Mouse (Mus musculus) right cerebral cortex, postnatal 25 days (tissue): Measurements from ENCODE around the gene Mfsd13b.
"Not testable (repeated sequence)": the region's sequence is repeated elsewhere in the genome, so short reads cannot be mapped to it uniquely, and the experiment has no call there.

ENCODE experiments used
- DNase-seq: peaks from one replicate; pipeline ENCODE4 v3.0.0; 2022

Gene Mfsd13b

DNA sequence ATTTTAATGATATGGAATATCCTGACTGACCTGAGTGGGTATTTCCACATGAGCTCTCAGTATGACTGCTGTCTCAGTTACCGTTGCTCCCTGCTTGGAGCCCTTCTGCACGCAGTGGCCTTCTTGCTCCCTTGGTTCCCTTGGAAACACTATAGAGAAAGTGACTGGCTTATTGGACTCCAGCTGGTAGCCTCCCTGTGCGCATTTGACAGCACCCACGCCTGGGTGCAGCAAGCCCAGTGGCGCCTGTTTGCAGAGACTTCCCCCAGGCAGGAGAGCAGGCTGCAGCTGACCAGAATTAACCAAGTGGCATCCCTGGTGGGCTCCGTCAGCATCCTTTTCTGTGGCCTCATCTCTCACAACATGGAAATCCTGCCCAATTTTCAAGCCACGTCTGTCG lies 8.9 kb downstream of the Mfsd13b start:
- DNase-seq, result no peak

- no peak for DNase-seq
Measured at GRCm38 (mm10) chr7:120999021-120999530, 16.8 kb downstream of the Mfsd13b start.

GRCm38 (mm10) chr7:121000065-121000822 lies 17.9 kb downstream of the Mfsd13b start:
- no peak for DNase-seq

DNA sequence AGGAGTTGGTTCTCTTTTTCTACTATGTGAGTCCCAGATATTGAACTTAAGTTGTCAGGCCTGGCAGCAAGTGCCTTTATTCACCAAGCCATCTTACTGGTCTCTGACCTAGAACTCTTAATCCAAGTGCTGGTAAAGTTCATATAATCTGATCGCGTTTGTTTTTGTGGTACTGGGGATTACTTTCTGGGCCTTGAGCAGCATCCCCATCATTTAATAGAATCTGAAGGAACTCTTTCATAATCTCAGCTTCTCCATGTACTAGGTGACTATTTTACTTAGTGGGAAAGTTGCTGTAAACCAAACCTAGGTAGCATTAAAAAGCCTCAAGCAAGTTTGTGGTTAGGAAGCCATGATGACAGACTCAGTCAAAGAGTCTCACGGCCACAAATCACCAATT lies 19.6 kb downstream of the Mfsd13b start:
- DNase-seq, result no peak

- no peak for DNase-seq
Measured at GRCm38 (mm10) chr7:121002407-121002928, 20.2 kb downstream of the Mfsd13b start.

DNA sequence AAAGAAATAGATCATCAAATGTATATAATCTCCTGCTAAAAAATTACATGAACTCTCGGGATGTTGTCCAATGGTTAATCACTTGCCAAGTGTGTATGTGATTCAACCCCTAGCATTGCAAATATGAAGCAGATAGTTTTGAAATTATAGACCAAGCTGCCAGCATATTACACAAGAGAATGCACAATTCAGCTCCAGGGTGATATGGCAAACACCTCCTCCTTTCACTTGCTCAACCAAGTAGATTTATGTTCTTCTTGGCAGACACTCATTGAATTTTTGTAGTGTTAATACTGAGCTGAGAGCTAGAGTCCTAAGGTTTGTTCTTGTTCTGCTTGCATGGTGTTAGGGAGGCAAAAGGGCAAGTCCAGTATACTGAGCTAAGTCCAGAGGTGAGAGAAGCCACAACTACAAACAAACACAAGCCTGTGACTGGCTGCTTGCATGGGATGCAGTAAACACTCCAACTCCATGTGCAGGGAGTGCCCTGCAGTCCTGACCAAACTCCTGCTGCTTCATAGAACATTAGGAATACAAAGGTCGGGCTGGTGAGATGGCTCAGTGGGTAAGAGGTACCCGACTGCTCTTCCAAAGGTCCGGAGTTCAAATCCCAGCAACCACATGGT lies 21.6 kb downstream of the Mfsd13b start:
- no peak for DNase-seq

GRCm38 (mm10) chr7:121011794-121012689 lies 29.7 kb downstream of the Mfsd13b start:
- DNase-seq, result no peak

GRCm38 (mm10) chr7:121014486-121014885 lies 32.2 kb downstream of the Mfsd13b start:
- DNase-seq, result no peak

DNA sequence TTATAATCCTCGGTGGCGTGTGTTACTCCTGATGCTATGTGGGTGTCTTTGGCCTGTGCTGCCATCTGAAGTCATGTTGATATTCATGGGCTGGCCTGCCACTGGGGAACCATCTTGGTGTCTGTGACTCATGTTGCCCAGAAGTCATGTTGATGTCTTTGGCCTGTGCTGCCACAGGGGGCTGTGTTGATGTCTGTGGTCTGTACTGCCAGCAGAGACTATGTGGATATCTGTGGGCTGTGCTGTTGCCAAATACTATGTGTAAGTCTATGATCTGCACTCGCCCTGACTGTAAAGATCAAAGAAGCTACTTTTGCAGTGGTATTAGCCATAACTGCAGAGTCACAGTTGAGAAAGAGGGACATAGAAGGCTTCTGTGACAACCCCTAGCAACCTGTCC lies 36.5 kb downstream of the Mfsd13b start:
- no peak for DNase-seq

GRCm38 (mm10) chr7:121020277-121020676 lies 38.0 kb downstream of the Mfsd13b start:
- no peak for DNase-seq

- DNase-seq, result no peak
Measured at GRCm38 (mm10) chr7:121025221-121026008, 43.1 kb downstream of the Mfsd13b start.

DNA sequence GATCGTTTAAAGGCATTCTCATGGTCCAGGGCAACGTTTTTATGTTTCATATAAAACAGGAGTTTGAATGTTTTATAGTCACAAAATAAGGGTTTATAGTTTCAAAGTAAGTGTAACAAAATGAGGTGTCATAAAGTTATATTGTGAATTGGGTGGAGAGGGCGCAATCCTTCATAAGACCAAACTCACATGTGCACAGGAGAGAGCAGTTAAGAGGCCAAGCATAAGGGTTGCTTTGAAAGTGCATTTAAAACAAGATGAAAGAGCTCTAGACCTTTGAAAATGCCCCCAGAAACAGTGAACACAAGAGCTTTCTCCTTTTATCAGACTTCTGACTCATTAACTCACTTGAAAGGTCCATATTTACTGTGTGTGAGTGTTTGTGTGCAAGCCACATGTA lies 44.0 kb downstream of the Mfsd13b start:
- DNase-seq, result no peak

GRCm38 (mm10) chr7:121029947-121030346 lies 47.6 kb downstream of the Mfsd13b start:
- DNase-seq, result not testable (repeated sequence)

- peak; percentile 91 for DNase-seq
Measured at GRCm38 (mm10) chr7:121033856-121034652, 51.7 kb downstream of the Mfsd13b start, which contains the start of gene Mettl9. Mettl9 (plus strand) TSS chr7:121034445.

DNA sequence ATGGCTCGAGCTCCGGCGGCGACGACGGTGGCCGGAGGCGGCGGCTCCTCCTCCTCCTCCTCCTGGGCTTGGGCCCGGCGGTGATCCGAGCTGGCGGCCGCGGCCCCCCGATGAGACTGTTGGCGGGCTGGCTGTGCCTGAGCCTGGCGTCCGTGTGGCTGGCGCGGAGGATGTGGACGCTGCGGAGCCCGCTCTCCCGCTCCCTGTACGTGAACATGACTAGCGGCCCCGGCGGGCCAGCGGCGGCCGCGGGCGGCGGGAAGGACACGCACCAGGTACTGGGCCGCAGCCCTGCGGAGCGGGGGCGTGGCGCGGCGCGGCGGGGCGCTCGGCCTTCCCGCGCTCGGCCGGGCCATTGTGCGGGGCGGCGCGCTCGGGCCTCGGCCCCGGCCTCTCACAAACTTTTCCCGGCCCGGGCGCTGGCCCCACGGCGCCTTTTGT lies 52.4 kb downstream of the Mfsd13b start:
- DNase-seq, result no peak

DNA sequence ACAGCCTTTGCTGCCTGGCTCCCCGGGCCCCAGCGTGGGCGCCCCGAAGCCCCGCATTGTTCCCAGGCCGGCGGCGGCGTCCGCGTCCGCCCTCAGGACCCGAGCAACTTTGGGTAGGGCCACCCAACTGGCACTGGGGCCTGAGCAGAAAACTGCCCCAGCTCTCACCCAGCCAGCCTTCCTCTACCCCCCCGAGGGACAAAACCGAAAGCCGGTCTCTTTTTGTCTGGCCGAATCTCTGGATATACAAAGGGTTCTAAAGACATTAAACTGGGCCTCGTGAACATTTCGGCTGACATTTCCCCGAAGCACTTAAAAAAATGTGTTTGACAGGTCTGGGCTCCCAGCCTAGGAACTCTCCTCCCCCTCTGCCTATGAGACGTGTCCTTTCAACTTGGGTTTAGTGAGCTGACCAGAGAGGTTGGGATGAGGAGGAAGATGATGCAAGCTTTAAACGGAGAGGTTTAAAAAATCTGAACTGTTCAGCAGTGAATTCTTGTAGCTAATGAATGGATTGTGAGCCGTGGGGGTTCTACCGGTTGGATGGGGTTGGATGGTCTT lies 52.9 kb downstream of the Mfsd13b start:
- no peak for DNase-seq

DNA sequence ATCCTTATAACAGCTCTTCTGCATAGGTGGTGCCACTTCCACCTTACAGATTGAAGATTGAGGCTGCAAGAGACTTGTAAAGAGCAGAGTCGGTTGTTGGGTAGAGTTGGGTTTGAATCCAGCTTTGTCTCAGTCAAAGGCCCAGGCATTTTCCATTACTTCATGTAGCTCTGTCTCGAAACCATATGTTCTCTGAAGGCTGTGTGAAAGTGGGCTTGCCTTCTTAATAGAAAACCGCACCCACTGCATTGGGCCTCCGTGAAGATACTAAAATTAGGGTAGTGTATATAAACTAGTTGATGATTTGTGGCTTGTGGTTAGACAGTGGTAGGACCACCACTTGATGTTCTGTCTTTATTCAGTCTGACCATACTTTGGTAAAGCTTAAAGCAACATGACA lies 58.3 kb downstream of the Mfsd13b start:
- no peak for DNase-seq

DNA sequence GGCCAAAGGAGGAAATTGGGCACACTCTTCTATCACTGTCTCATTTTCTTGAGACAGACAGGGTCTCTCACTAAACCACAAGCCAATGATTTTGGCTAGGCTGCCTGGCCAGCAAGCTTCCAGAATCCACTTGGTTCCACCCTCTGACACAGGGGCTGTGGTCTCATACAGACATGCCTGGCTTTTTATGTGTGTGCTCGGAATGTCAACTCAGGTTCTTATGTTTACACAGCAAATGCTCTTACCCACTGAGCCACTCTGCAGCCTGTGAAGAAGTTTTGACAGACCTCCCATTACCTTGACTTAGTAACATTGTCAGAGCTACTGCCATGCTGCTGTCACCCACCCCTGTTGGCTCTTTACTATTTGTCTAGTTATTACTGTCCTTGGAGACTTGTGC lies 59.7 kb downstream of the Mfsd13b start:
- no peak for DNase-seq

GRCm38 (mm10) chr7:121043004-121043403 lies 60.7 kb downstream of the Mfsd13b start:
- DNase-seq, result no peak

DNA sequence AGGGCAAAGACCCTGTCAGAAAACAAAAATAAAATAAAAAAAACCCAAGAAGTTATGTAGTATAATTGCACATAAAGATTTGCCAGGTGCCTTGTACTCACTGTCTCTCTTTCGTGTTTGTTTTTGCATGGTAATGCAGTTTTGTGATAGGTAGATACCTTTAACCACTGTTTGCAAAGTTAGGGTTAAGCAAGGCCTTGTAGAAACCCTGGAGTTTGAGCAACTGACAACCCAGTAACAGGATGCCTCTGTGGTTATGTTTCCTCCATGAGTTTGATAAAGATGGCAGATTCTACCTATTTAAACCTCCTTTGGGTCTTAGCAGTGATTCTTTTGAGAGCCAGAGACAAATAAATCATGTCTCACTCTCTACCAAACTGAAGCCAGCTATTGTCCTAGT lies 61.2 kb downstream of the Mfsd13b start:
- no peak for DNase-seq

DNA sequence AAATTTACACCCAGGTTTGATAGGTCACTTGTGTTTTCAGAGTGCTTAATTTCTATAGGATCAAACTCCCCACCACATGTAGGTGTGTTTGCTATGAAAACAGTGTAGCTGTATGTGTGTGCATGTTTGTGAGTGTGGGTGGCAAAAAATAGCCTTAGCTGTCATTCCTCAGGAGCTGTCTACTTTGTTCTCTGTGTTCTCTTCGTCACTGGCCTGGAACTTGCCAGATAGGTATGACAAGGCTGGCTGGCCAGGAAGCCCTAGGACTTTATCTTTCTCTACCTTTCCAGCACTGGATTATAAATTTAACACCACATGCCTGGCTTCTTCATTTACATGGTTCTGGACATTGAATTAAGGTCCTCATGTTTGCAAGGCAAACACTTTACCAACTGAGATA lies 61.9 kb downstream of the Mfsd13b start:
- no peak for DNase-seq
